In the genomic region with DNA sequence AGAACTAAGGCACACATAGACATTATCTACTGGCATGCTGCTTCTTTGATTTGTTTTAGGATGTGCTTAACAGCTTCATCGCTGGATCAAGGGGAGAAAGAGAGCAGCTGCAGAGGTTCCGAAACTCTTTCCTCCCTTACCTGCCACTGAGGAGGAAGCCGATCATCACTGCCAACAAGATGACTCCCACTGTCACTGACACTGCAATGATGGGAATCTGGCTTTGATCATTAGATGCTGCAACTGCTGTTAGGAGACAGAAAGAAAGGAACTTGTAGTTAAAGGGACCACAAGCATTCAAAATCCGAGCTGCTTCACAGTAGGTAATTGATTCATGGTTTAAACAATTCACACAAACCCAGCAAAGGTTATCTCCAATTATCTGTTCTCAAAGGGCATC, we compare ENCODE assay signal across 21 mouse cellular contexts.
A peak's percentile ranks its signal among the peaks of the same experiment; 100 is the strongest.
DNase-seq lines count a peak whose midpoint lies in the region; ATAC-seq and TF ChIP-seq lines count a peak whose summit lies in the region.
"Had no signal": no experiment of that assay in that cellular context is flagged by ENCODE, and none has a peak within 500 bp of the region (broad histone marks: within the 10 kb centered on the region; RNA-seq: fewer than 3 reads in every experiment).

No protein-coding gene starts in this region.

- no peak overlapping the region for H3K4me2 ChIP-seq in forebrain, embryonic 14.5 days (ENCODE audit: low read length)
- H3K4me2 ChIP-seq in forebrain, embryonic 11.5 days (ENCODE audit: low read depth, low read length, severe bottlenecking): no peak overlapping the region
- no peak overlapping the region for H3K4me2 ChIP-seq in midbrain, postnatal 0 days (ENCODE audit: low read depth, low read length, poor library complexity, severe bottlenecking)
- no peak overlapping the region for H3K4me2 ChIP-seq in midbrain, embryonic 13.5 days (replicated peaks)
- H3K4me2 ChIP-seq: embryonic facial prominence, embryonic 13.5 days; embryonic facial prominence, embryonic 15.5 days; forebrain, embryonic 15.5 days had no signal

- H3K4me1 ChIP-seq in forebrain, embryonic 14.5 days (ENCODE audit: control insufficient read depth, insufficient read depth, low read length): no peaks in the 10 kb centered on the region
- no peaks in the 10 kb centered on the region for H3K4me1 ChIP-seq in forebrain, embryonic 11.5 days (replicated peaks; ENCODE audit: control insufficient read depth, insufficient read depth, low read length)
- H3K4me1 ChIP-seq in midbrain, postnatal 0 days (ENCODE audit: insufficient read depth, low read length): no peaks in the 10 kb centered on the region
- no peaks in the 10 kb centered on the region for H3K4me1 ChIP-seq in midbrain, embryonic 13.5 days (replicated peaks)
- H3K4me1 ChIP-seq: embryonic facial prominence, embryonic 13.5 days; embryonic facial prominence, embryonic 15.5 days; forebrain, embryonic 10.5 days; forebrain, embryonic 15.5 days had no signal

- H3K36me3 ChIP-seq in forebrain, embryonic 14.5 days (ENCODE audit: control insufficient read depth, insufficient read depth, low read length): no peaks in the 10 kb centered on the region
- no peaks in the 10 kb centered on the region for H3K36me3 ChIP-seq in forebrain, embryonic 11.5 days (ENCODE audit: control insufficient read depth, insufficient read depth, low read length)
- no peaks in the 10 kb centered on the region for H3K36me3 ChIP-seq in midbrain, postnatal 0 days (ENCODE audit: insufficient read depth, low read length)
- H3K36me3 ChIP-seq in midbrain, embryonic 13.5 days: no peaks in the 10 kb centered on the region
- H3K36me3 ChIP-seq: embryonic facial prominence, embryonic 13.5 days; embryonic facial prominence, embryonic 15.5 days; forebrain, embryonic 10.5 days had no signal

- TF ChIP-seq POLR2A in brain, embryonic 14.5 days (IDR thresholded peaks at IDR 0.05; ENCODE audit: borderline replicate concordance, extremely low read depth, insufficient read depth, insufficient read length, poor library complexity, severe bottlenecking): no peak

- H3K9ac ChIP-seq in forebrain, embryonic 14.5 days (ENCODE audit: low read length): no peak overlapping the region
- H3K9ac ChIP-seq in forebrain, embryonic 11.5 days (ENCODE audit: low read length): no peak overlapping the region
- H3K9ac ChIP-seq in midbrain, postnatal 0 days (replicated peaks; ENCODE audit: low read length, poor library complexity, severe bottlenecking): no peak overlapping the region
- H3K9ac ChIP-seq in midbrain, embryonic 13.5 days (replicated peaks): no peak overlapping the region
- H3K9ac ChIP-seq: embryonic facial prominence, embryonic 13.5 days; embryonic facial prominence, embryonic 15.5 days; forebrain, embryonic 15.5 days had no signal

- no peaks in the 10 kb centered on the region for H3K27me3 ChIP-seq in forebrain, embryonic 14.5 days (replicated peaks; ENCODE audit: control insufficient read depth, insufficient read depth, low read length)
- no peaks in the 10 kb centered on the region for H3K27me3 ChIP-seq in forebrain, embryonic 11.5 days (ENCODE audit: control insufficient read depth, insufficient read depth, low read length)
- H3K27me3 ChIP-seq in midbrain, postnatal 0 days (ENCODE audit: insufficient read depth, low read length): no peaks in the 10 kb centered on the region
- H3K27me3 ChIP-seq in midbrain, embryonic 13.5 days: no peaks in the 10 kb centered on the region
- H3K27me3 ChIP-seq: embryonic facial prominence, embryonic 13.5 days; embryonic facial prominence, embryonic 15.5 days; forebrain, embryonic 15.5 days had no signal

- no peak overlapping the region for H3K4me3 ChIP-seq in forebrain, embryonic 14.5 days (ENCODE audit: low read depth, low read length)
- no peak overlapping the region for H3K4me3 ChIP-seq in forebrain, embryonic 11.5 days (ENCODE audit: low read depth, low read length)
- no peak overlapping the region for H3K4me3 ChIP-seq in midbrain, postnatal 0 days (ENCODE audit: low read depth, low read length)
- H3K4me3 ChIP-seq in midbrain, embryonic 13.5 days (replicated peaks): no peak overlapping the region
- H3K4me3 ChIP-seq: embryonic facial prominence, embryonic 13.5 days; embryonic facial prominence, embryonic 15.5 days; erythroblast, embryonic 14.5 days; forebrain, embryonic 10.5 days; forebrain, embryonic 15.5 days had no signal

- DNase-seq in forebrain, embryonic 14.5 days (ENCODE audit: low spot score): peak; percentile 14
- no peak for DNase-seq in forebrain, embryonic 11.5 days (ENCODE audit: low spot score)
- no peak for DNase-seq in midbrain, postnatal 0 days (ENCODE audit: low spot score)
- peak; percentile 68 for DNase-seq in brain, embryonic 14.5 days (ENCODE audit: low read depth)
- no peak for DNase-seq in layer of hippocampus, adult 9-10 months (ENCODE audit: low spot score)
- DNase-seq: adrenal gland, adult 2 months; adrenal gland, postnatal 10 days; adrenal gland, postnatal 25 days; cerebellum, adult 11 months; cerebellum, adult 18-20 months; cerebellum, adult 8-10 months; cerebellum, adult 9-11 months; cerebellum, postnatal 14 days; cerebellum, postnatal 36 days; embryo, embryonic 11 days had no signal

- no peak for ATAC-seq in forebrain, embryonic 14.5 days
- no peak for ATAC-seq in forebrain, embryonic 11.5 days (replicated peaks; ENCODE audit: low FRiP score)
- peak; percentile 38; the same call in 1 of the 2 replicates for ATAC-seq in midbrain, postnatal 0 days (ENCODE audit: low FRiP score)
- ATAC-seq in midbrain, embryonic 13.5 days: no peak
- ATAC-seq: forebrain, embryonic 15.5 days had no signal

- no peaks in the 10 kb centered on the region for H3K9me3 ChIP-seq in forebrain, embryonic 14.5 days (replicated peaks; ENCODE audit: control insufficient read depth, low read length)
- no peaks in the 10 kb centered on the region for H3K9me3 ChIP-seq in forebrain, embryonic 11.5 days (ENCODE audit: control insufficient read depth, low read length)
- H3K9me3 ChIP-seq in midbrain, postnatal 0 days (ENCODE audit: low read length): no peaks in the 10 kb centered on the region
- H3K9me3 ChIP-seq in midbrain, embryonic 13.5 days: no peaks in the 10 kb centered on the region
- H3K9me3 ChIP-seq: embryonic facial prominence, embryonic 13.5 days; embryonic facial prominence, embryonic 15.5 days; forebrain, embryonic 10.5 days; forebrain, embryonic 15.5 days had no signal

- WGBS in forebrain, embryonic 14.5 days: 50% methylated on average over 4 of the region's 4 CpGs
- WGBS in forebrain, embryonic 11.5 days: 51% methylated on average over 4 of the region's 4 CpGs
- WGBS in midbrain, postnatal 0 days: 38% methylated on average over 4 of the region's 4 CpGs
- 50% methylated on average over 4 of the region's 4 CpGs for WGBS in midbrain, embryonic 13.5 days

- no peak for TF ChIP-seq CTCF in midbrain, postnatal 0 days (IDR thresholded peaks at IDR 0.05)
- TF ChIP-seq CTCF in brain, embryonic 14.5 days (IDR thresholded peaks at IDR 0.05; ENCODE audit: borderline replicate concordance, extremely low read depth, insufficient read depth, insufficient read length): no peak

- no peak overlapping the region for H3K27ac ChIP-seq in forebrain, embryonic 14.5 days (ENCODE audit: low read depth, low read length)
- H3K27ac ChIP-seq in forebrain, embryonic 11.5 days (ENCODE audit: low read depth, low read length): no peak overlapping the region
- no peak overlapping the region for H3K27ac ChIP-seq in midbrain, postnatal 0 days (ENCODE audit: low read depth, low read length)
- no peak overlapping the region for H3K27ac ChIP-seq in midbrain, embryonic 13.5 days
- H3K27ac ChIP-seq: embryonic facial prominence, embryonic 13.5 days; embryonic facial prominence, embryonic 15.5 days; forebrain, embryonic 10.5 days; forebrain, embryonic 15.5 days had no signal

Comparison
In these comparisons a context has a peak if more than half of its experiments do, and no peak if none do; other contexts are left out.
1. DNase-seq: peak in forebrain, embryonic 14.5 days (single experiment) and brain, embryonic 14.5 days (single experiment); none in forebrain, embryonic 11.5 days (single experiment), midbrain, postnatal 0 days (single experiment) and layer of hippocampus, adult 9-10 months (single experiment).